Mouse (Mus musculus) layer of hippocampus, adult 6 months (tissue): ENCODE results near the gene B4galnt2. TPM values are rescaled to one million over a fixed set of nuclear protein-coding genes. Genes with fewer than 3 reads are reported as not detected.

ENCODE experiments used
- long read RNA-seq, 2 experiments: library from polyadenylated mRNA; unstranded; transcript quantifications; one replicate each; pipeline ENCODE4 v2.0.0; 2019 to 2020
- microRNA-seq: library from miRNA; unstranded; fragments of <30 nt; microRNA quantifications from one replicate; pipeline ENCODE4 v1.2.0, GENCODE M21; 2020
- polyA plus RNA-seq: library from polyadenylated mRNA; unstranded; fragments of <200 nt; fragmentation: Nextera tagmentation; gene quantifications from 2 replicates; pipeline ENCODE4 v1.2.3, GENCODE M21; 2021

B4galnt2 gene
- not detected in 2 replicates for polyA plus RNA-seq
- long read RNA-seq, experiment 1 = 0 reads
- long read RNA-seq, experiment 2 = 0 reads

GRCm38 (mm10) chr11:95914571-95914991 lies at the start of gene B4galnt2:
Gene B4galnt2, minus strand, starts transcription at chr11:95914891.

GRCm38 (mm10) chr11:95842074-95842681 lies 72.5 kb downstream of the B4galnt2 start, which contains the start of gene Abi3:
Gene Abi3, minus strand, starts transcription at chr11:95842476.

GRCm38 (mm10) chr11:95837059-95837458 lies 77.6 kb downstream of the B4galnt2 start, which contains the start of gene Gngt2:
Gene Gngt2, plus strand, starts transcription at chr11:95837216.

GRCm38 (mm10) chr11:95824071-95824876 lies 90.4 kb downstream of the B4galnt2 start, which contains the start of gene Phospho1:
Gene Phospho1, plus strand, starts transcription at chr11:95824499.

Small RNAs within 50 kb of the gene (microRNA-seq; reads per million reads assigned to microRNA genes)
- gene Mir3063 = not detected

Other genes starting within 250 kb of the B4galnt2 start
- gene Phb, start 247.9 kb downstream of the B4galnt2 start, polyA plus RNA-seq = 199 and 225 TPM in 2 replicates
- gene Zfp652, start 202.2 kb downstream of the B4galnt2 start, polyA plus RNA-seq = 4.1 and 9.2 TPM in 2 replicates
- gene B130006D01Rik, start 191.3 kb downstream of the B4galnt2 start, polyA plus RNA-seq = not detected in 2 replicates
- 12.1 and 21.1 TPM in 2 replicates for gene Phospho1, start 90.4 kb downstream of the B4galnt2 start, polyA plus RNA-seq
- 13.5 and 15.1 TPM in 2 replicates for gene Gngt2, start 77.7 kb downstream of the B4galnt2 start, polyA plus RNA-seq
- 3.7 and 4.5 TPM in 2 replicates for gene Abi3, start 72.4 kb downstream of the B4galnt2 start, polyA plus RNA-seq
- gene Igf2bp1, start 91.0 kb upstream of the B4galnt2 start, polyA plus RNA-seq = not detected in 2 replicates
- not detected in 2 replicates for gene Gip, start 109.7 kb upstream of the B4galnt2 start, polyA plus RNA-seq
- 25.0 and 26.8 TPM in 2 replicates for gene Snf8, start 120.0 kb upstream of the B4galnt2 start, polyA plus RNA-seq
- gene Ube2z, start 150.5 kb upstream of the B4galnt2 start, polyA plus RNA-seq = 6.6 and 6.9 TPM in 2 replicates
- gene Atp5g1, start 160.8 kb upstream of the B4galnt2 start, polyA plus RNA-seq = 1,392 and 1,732 TPM in 2 replicates
- 0.09 and 0.21 TPM in 2 replicates for gene Calcoco2, start 197.1 kb upstream of the B4galnt2 start, polyA plus RNA-seq
- 0.06 and 0.10 TPM in 2 replicates for gene Ttll6, start 218.9 kb upstream of the B4galnt2 start, polyA plus RNA-seq